Mouse (Mus musculus): ENCODE data around the gene Icosl.
"Not testable (repeated sequence)": the region's sequence is repeated elsewhere in the genome, so short reads cannot be mapped to it uniquely, and the experiment has no call there.

Gene Icosl

GRCm38 (mm10) chr10:78115153-78115552 is 46.1 kb downstream of the Icosl start:
- no peak for DNase-seq (ENCODE audit: low spot score)

- no peak for DNase-seq (ENCODE audit: low spot score)
Measured at GRCm38 (mm10) chr10:78119422-78119821, 50.3 kb downstream of the Icosl start.

- not testable (repeated sequence) for DNase-seq (ENCODE audit: low spot score)
Measured at GRCm38 (mm10) chr10:78124137-78124536, 55.0 kb downstream of the Icosl start.

GRCm38 (mm10) chr10:78125061-78125460 is 56.0 kb downstream of the Icosl start:
- DNase-seq (ENCODE audit: low spot score), result not testable (repeated sequence)

GRCm38 (mm10) chr10:78126311-78126710 is 57.2 kb downstream of the Icosl start:
- DNase-seq (ENCODE audit: low spot score), result no peak

GRCm38 (mm10) chr10:78127046-78127870 is 58.2 kb downstream of the Icosl start:
- peak; percentile 36 for DNase-seq (ENCODE audit: low spot score)

- DNase-seq (ENCODE audit: low spot score), result no peak
Measured at GRCm38 (mm10) chr10:78127931-78128330, 58.8 kb downstream of the Icosl start.

GRCm38 (mm10) chr10:78128647-78129046 is 59.5 kb downstream of the Icosl start:
- DNase-seq (ENCODE audit: low spot score), result no peak

- no peak for DNase-seq (ENCODE audit: low spot score)
Measured at GRCm38 (mm10) chr10:78129423-78129822, 60.3 kb downstream of the Icosl start.

- DNase-seq (ENCODE audit: low spot score), result no peak
Measured at GRCm38 (mm10) chr10:78129998-78130397, 60.9 kb downstream of the Icosl start.

Data from lung, postnatal 25 days (tissue).